Mouse (Mus musculus): ENCODE data around the gene Adamtsl5. TPM values are rescaled to one million over a fixed set of nuclear protein-coding genes. Genes with fewer than 3 reads are reported as not detected.

The Adamtsl5 gene
- polyA plus RNA-seq (2012; rRNA removed), result 5.5 and 7.4 TPM in 2 replicates

GRCm38 (mm10) chr10:80348244-80348781, at the start of gene Adamtsl5:
TSS of gene Adamtsl5 (minus strand) at chr10:80348412.
- Histone ChIP-seq H3K27ac (ENCODE audit: insufficient read depth, low read depth, low read length) (no peak within 1 kb of the TSS), H3K4me1 (ENCODE audit: control insufficient read depth, insufficient read depth, low read length) (peaks cover 7% of the 10 kb centered on the region), H3K27me3 (replicated peaks; ENCODE audit: control insufficient read depth, insufficient read depth, low read length) (no peaks in the 10 kb centered on the region), H3K36me3 (ENCODE audit: control insufficient read depth, insufficient read depth, low read length) (no peaks in the 10 kb centered on the region), H3K4me3 (ENCODE audit: insufficient read depth, low read depth, low read length) (peak within 1 kb of the TSS; percentile 53)
- 2% methylated on average over 42 of the region's 42 CpGs for WGBS
- TF ChIP-seq CTCF (conservative IDR thresholded peaks at IDR 0.05; ENCODE audit: insufficient read depth, insufficient read length, low read depth, low read length), result peak; percentile 64
- no peak for TF ChIP-seq POLR2A (IDR thresholded peaks at IDR 0.05; ENCODE audit: low read depth, low read length)
- peak; percentile 52 for DNase-seq

- no peak overlapping the region for H3K4me3 ChIP-seq (ENCODE audit: insufficient read depth, low read depth, low read length)
- WGBS, result 28% methylated on average over 8 of the region's 8 CpGs
- H3K36me3 ChIP-seq (ENCODE audit: control insufficient read depth, insufficient read depth, low read length), result no peaks in the 10 kb centered on the region; the same call in none of the 2 replicates
These were observed 49.4 kb upstream of the Adamtsl5 start for GRCm38 (mm10) chr10:80397524-80398173.

GRCm38 (mm10) chr10:80396822-80397523, 48.8 kb upstream of the Adamtsl5 start:
- H3K36me3 ChIP-seq (ENCODE audit: control insufficient read depth, insufficient read depth, low read length), result no peaks in the 10 kb centered on the region; the same call in none of the 2 replicates
- 82% methylated on average over 11 of the region's 11 CpGs for WGBS
- TF ChIP-seq POLR2A (IDR thresholded peaks at IDR 0.05; ENCODE audit: low read depth, low read length), result no peak
- no peak for TF ChIP-seq CTCF (conservative IDR thresholded peaks at IDR 0.05; ENCODE audit: insufficient read depth, insufficient read length, low read depth, low read length)
- H3K4me1 ChIP-seq (ENCODE audit: control insufficient read depth, insufficient read depth, low read length), result peaks cover 23% of the 10 kb centered on the region
- no peak overlapping the region for H3K27ac ChIP-seq (ENCODE audit: insufficient read depth, low read depth, low read length)
- H3K4me3 ChIP-seq (ENCODE audit: insufficient read depth, low read depth, low read length), result no peak overlapping the region
- no peak for DNase-seq
- no peaks in the 10 kb centered on the region for H3K27me3 ChIP-seq (replicated peaks; ENCODE audit: control insufficient read depth, insufficient read depth, low read length)

More at GRCm38 (mm10) chr10:80397524-80398173, 49.4 kb upstream of the Adamtsl5 start:
- Histone ChIP-seq H3K27ac (ENCODE audit: insufficient read depth, low read depth, low read length) (no peak overlapping the region), H3K27me3 (replicated peaks; ENCODE audit: control insufficient read depth, insufficient read depth, low read length) (no peaks in the 10 kb centered on the region), H3K4me1 (ENCODE audit: control insufficient read depth, insufficient read depth, low read length) (peaks cover 20% of the 10 kb centered on the region)
- no peak for TF ChIP-seq CTCF (conservative IDR thresholded peaks at IDR 0.05; ENCODE audit: insufficient read depth, insufficient read length, low read depth, low read length)
- no peak for TF ChIP-seq POLR2A (IDR thresholded peaks at IDR 0.05; ENCODE audit: low read depth, low read length)
- DNase-seq, result no peak

- no peak overlapping the region for H3K27ac ChIP-seq (ENCODE audit: insufficient read depth, low read depth, low read length)
- 91% methylated on average over 35 of the region's 35 CpGs for WGBS
- H3K36me3 ChIP-seq (ENCODE audit: control insufficient read depth, insufficient read depth, low read length), result no peaks in the 10 kb centered on the region; the same call in 1 of the 2 replicates
- H3K4me3 ChIP-seq (ENCODE audit: insufficient read depth, low read depth, low read length), result no peak overlapping the region
- no peaks in the 10 kb centered on the region for H3K27me3 ChIP-seq (replicated peaks; ENCODE audit: control insufficient read depth, insufficient read depth, low read length)
- no peak for DNase-seq
- TF ChIP-seq CTCF (conservative IDR thresholded peaks at IDR 0.05; ENCODE audit: insufficient read depth, insufficient read length, low read depth, low read length) (no peak), POLR2A (IDR thresholded peaks at IDR 0.05; ENCODE audit: low read depth, low read length) (no peak)
- H3K4me1 ChIP-seq (ENCODE audit: control insufficient read depth, insufficient read depth, low read length), result peaks cover 21% of the 10 kb centered on the region
These were observed 46.9 kb upstream of the Adamtsl5 start for GRCm38 (mm10) chr10:80395025-80395627.

GRCm38 (mm10) chr10:80392687-80393086, 44.5 kb upstream of the Adamtsl5 start:
- peak; percentile 81 for DNase-seq

GRCm38 (mm10) chr10:80390697-80391096, 42.5 kb upstream of the Adamtsl5 start:
- H3K4me3 ChIP-seq (ENCODE audit: insufficient read depth, low read depth, low read length), result no peak overlapping the region
- DNase-seq, result peak; percentile 71
- H3K4me1 ChIP-seq (ENCODE audit: control insufficient read depth, insufficient read depth, low read length), result peaks cover 20% of the 10 kb centered on the region; the same call in 1 of the 2 replicates
- TF ChIP-seq POLR2A (IDR thresholded peaks at IDR 0.05; ENCODE audit: low read depth, low read length) (no peak), CTCF (conservative IDR thresholded peaks at IDR 0.05; ENCODE audit: insufficient read depth, insufficient read length, low read depth, low read length) (no peak)
- no peaks in the 10 kb centered on the region for H3K27me3 ChIP-seq (replicated peaks; ENCODE audit: control insufficient read depth, insufficient read depth, low read length)
- H3K27ac ChIP-seq (ENCODE audit: insufficient read depth, low read depth, low read length), result no peak overlapping the region
- 55% methylated on average over 9 of the region's 9 CpGs for WGBS
- no peaks in the 10 kb centered on the region; the same call in 1 of the 2 replicates for H3K36me3 ChIP-seq (ENCODE audit: control insufficient read depth, insufficient read depth, low read length)

More at GRCm38 (mm10) chr10:80392687-80393086, 44.5 kb upstream of the Adamtsl5 start:
- Histone ChIP-seq H3K27me3 (replicated peaks; ENCODE audit: control insufficient read depth, insufficient read depth, low read length) (no peaks in the 10 kb centered on the region), H3K4me3 (ENCODE audit: insufficient read depth, low read depth, low read length) (no peak overlapping the region), H3K27ac (ENCODE audit: insufficient read depth, low read depth, low read length) (no peak overlapping the region), H3K4me1 (ENCODE audit: control insufficient read depth, insufficient read depth, low read length) (peaks cover 22% of the 10 kb centered on the region), H3K36me3 (ENCODE audit: control insufficient read depth, insufficient read depth, low read length) (no peaks in the 10 kb centered on the region; the same call in 1 of the 2 replicates)
- 63% methylated on average over 5 of the region's 5 CpGs for WGBS
- TF ChIP-seq POLR2A (IDR thresholded peaks at IDR 0.05; ENCODE audit: low read depth, low read length) (no peak), CTCF (conservative IDR thresholded peaks at IDR 0.05; ENCODE audit: insufficient read depth, insufficient read length, low read depth, low read length) (no peak; the same call in 1 of the 2 replicates)

Data from kidney, adult 2 months (tissue).